Mouse (Mus musculus): ENCODE results near the gene Cntd1. TPM values are rescaled to one million over a fixed set of nuclear protein-coding genes. Genes with fewer than 3 reads are reported as not detected.

Cntd1 gene
- polyA plus RNA-seq, 1 experiment from 2014 or later, result 0.83 TPM

- Histone ChIP-seq H3K27me3 (replicated peaks; ENCODE audit: control insufficient read depth, insufficient read depth, low read length) (peaks cover 40% of the 10 kb centered on the region), H3K4me1 (ENCODE audit: control insufficient read depth, insufficient read depth, low read depth, low read length) (peaks cover 30% of the 10 kb centered on the region)
Observed at GRCm38 (mm10) chr11:101262272-101262967, 16.4 kb upstream of the Cntd1 start.

DNA sequence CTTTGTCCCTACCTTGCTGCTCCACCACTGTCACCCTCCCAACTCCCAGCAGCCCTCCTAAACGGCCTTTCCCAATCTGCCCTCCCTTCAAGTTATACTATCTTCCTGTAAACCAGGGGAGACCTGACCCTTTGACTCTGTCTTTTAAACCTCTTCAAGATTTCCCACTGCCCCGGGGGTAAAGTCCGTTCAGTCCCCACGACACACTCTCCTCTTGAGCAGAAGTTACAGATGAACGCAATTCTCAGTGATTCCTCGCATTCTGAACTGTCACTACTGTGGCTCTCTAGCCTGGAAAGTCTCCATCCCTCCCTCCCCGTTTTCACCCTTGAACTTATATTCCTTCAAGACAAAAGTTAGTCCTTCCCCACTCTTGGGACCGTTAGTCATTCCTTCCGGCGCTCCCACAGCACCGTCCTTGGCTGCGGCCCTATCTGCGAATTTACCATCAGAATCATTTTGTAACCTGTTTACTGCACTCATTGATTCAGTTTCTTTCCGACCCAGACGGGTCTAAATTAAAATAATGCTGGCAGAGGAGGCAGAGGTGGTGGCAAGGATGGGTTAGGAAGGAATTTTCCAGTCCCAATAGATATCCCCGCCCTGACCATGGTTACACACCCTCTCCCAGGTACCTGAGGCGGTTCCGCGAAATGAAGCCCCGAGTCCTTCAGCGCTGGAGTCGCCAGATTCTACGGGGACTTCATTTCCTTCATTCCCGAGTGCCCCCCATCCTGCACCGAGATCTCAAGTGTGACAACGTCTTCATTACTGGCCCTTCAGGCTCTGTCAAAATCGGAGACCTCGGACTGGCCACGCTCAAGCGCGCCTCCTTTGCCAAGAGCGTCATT lies 15.4 kb upstream of the Cntd1 start:
- H3K27me3 ChIP-seq (replicated peaks; ENCODE audit: control insufficient read depth, insufficient read depth, low read length), result peaks cover 40% of the 10 kb centered on the region
- H3K4me3 ChIP-seq (ENCODE audit: low read length), result no peak overlapping the region
- H3K36me3 ChIP-seq (ENCODE audit: control insufficient read depth, insufficient read depth, low read length), result peaks cover 4% of the 10 kb centered on the region; the same call in 1 of the 2 replicates
- peaks cover 30% of the 10 kb centered on the region for H3K4me1 ChIP-seq (ENCODE audit: control insufficient read depth, insufficient read depth, low read depth, low read length)
- 4% methylated on average over 32 of the region's 32 CpGs for WGBS
- H3K4me2 ChIP-seq (ENCODE audit: low read length), result no peak overlapping the region
- no peak overlapping the region for H3K9ac ChIP-seq (ENCODE audit: low read depth, low read length)
- ATAC-seq, result no peak
- no peaks in the 10 kb centered on the region for H3K9me3 ChIP-seq (ENCODE audit: control insufficient read depth, low read length)
- H3K27ac ChIP-seq (ENCODE audit: low read depth, low read length), result no peak overlapping the region

More at GRCm38 (mm10) chr11:101262272-101262967, 16.4 kb upstream of the Cntd1 start:
- no peak overlapping the region for H3K4me3 ChIP-seq (ENCODE audit: low read length)
- 3% methylated on average over 24 of the region's 24 CpGs for WGBS
- peak overlapping the region; percentile 20 for H3K4me2 ChIP-seq (ENCODE audit: low read length)
- H3K27ac ChIP-seq (ENCODE audit: low read depth, low read length), result no peak overlapping the region
- ATAC-seq, result no peak
- H3K36me3 ChIP-seq (ENCODE audit: control insufficient read depth, insufficient read depth, low read length), result peaks cover 4% of the 10 kb centered on the region; the same call in 1 of the 2 replicates
- H3K9ac ChIP-seq (ENCODE audit: low read depth, low read length), result no peak overlapping the region
- no peaks in the 10 kb centered on the region for H3K9me3 ChIP-seq (ENCODE audit: control insufficient read depth, low read length)

DNA sequence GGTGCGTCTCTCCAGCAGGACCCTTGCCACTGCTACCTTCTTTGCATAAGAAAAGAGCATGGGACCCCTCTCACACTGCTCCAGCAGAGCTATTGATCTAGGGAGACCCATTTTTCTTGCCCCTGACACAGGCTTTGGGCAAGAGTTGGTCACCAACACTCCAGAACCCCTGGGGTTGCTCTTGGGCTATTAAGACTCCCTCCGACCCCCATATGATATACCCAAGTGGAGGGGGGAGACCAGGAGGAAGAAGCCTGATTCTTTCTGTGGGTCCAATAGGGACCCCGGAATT lies 14.9 kb upstream of the Cntd1 start:
- Histone ChIP-seq H3K9ac (ENCODE audit: low read depth, low read length) (no peak overlapping the region), H3K4me3 (ENCODE audit: low read length) (no peak overlapping the region), H3K4me2 (ENCODE audit: low read length) (no peak overlapping the region), H3K9me3 (ENCODE audit: control insufficient read depth, low read length) (no peaks in the 10 kb centered on the region), H3K27me3 (replicated peaks; ENCODE audit: control insufficient read depth, insufficient read depth, low read length) (peaks cover 40% of the 10 kb centered on the region), H3K4me1 (ENCODE audit: control insufficient read depth, insufficient read depth, low read depth, low read length) (peaks cover 30% of the 10 kb centered on the region), H3K36me3 (ENCODE audit: control insufficient read depth, insufficient read depth, low read length) (peaks cover 3% of the 10 kb centered on the region; the same call in 1 of the 2 replicates), H3K27ac (ENCODE audit: low read depth, low read length) (no peak overlapping the region)
- ATAC-seq, result no peak
- WGBS, result 11% methylated on average over 3 of the region's 3 CpGs

- Histone ChIP-seq H3K27me3 (replicated peaks; ENCODE audit: control insufficient read depth, insufficient read depth, low read length) (peaks cover 34% of the 10 kb centered on the region), H3K4me3 (ENCODE audit: low read length) (peak overlapping the region; percentile 40), H3K4me1 (ENCODE audit: control insufficient read depth, insufficient read depth, low read depth, low read length) (peaks cover 22% of the 10 kb centered on the region), H3K9ac (ENCODE audit: low read depth, low read length) (peak overlapping the region; percentile 54), H3K27ac (ENCODE audit: low read depth, low read length) (no peak overlapping the region), H3K9me3 (ENCODE audit: control insufficient read depth, low read length) (no peaks in the 10 kb centered on the region), H3K4me2 (ENCODE audit: low read length) (peak overlapping the region; percentile 70), H3K36me3 (ENCODE audit: control insufficient read depth, insufficient read depth, low read length) (no peaks in the 10 kb centered on the region)
- no peak for ATAC-seq
- 2% methylated on average over 31 of the region's 31 CpGs for WGBS
Observed at GRCm38 (mm10) chr11:101264954-101265471, 13.8 kb upstream of the Cntd1 start.

GRCm38 (mm10) chr11:101265906-101266305 lies 12.9 kb upstream of the Cntd1 start:
- no peaks in the 10 kb centered on the region for H3K9me3 ChIP-seq (ENCODE audit: control insufficient read depth, low read length)
- H3K4me3 ChIP-seq (ENCODE audit: low read length), result no peak overlapping the region
- ATAC-seq, result no peak
- peaks cover 13% of the 10 kb centered on the region for H3K4me1 ChIP-seq (ENCODE audit: control insufficient read depth, insufficient read depth, low read depth, low read length)
- peak overlapping the region; percentile 70 for H3K4me2 ChIP-seq (ENCODE audit: low read length)
- 20% methylated on average over 6 of the region's 6 CpGs for whole genome bisulfite sequencing
- H3K9ac ChIP-seq (ENCODE audit: low read depth, low read length), result no peak overlapping the region
- H3K27me3 ChIP-seq (replicated peaks; ENCODE audit: control insufficient read depth, insufficient read depth, low read length), result peaks cover 34% of the 10 kb centered on the region
- H3K27ac ChIP-seq (ENCODE audit: low read depth, low read length), result no peak overlapping the region
- no peaks in the 10 kb centered on the region for H3K36me3 ChIP-seq (ENCODE audit: control insufficient read depth, insufficient read depth, low read length)

DNA sequence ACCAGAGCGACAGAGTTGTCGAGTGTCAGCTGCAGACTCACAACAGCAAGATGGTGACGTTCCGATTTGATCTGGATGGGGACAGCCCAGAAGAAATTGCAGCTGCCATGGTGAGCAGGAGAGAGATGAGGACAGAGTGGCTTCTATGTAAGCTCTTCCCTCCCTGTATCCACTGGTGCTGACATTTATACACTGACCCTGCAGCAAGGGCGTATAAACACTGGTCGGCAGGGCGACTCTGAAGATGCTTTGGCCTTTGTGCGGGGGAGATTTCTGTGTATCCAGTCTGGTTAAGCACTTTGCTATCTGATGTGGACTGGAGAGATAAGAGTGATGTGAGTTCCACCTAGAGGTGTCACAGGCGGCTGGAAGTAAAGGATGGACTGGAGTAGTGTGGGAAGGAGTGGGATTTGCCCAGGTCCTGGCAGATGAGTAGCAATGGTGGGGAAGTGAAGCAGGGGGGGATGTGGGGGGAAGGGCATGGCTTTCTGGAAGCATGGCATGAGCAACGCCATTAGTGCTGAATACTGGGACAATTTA lies 9.2 kb upstream of the Cntd1 start:
- no peak for ATAC-seq
- Histone ChIP-seq H3K27ac (ENCODE audit: low read depth, low read length) (no peak overlapping the region), H3K9me3 (ENCODE audit: control insufficient read depth, low read length) (no peaks in the 10 kb centered on the region), H3K4me2 (ENCODE audit: low read length) (no peak overlapping the region), H3K4me3 (ENCODE audit: low read length) (no peak overlapping the region), H3K9ac (ENCODE audit: low read depth, low read length) (no peak overlapping the region), H3K27me3 (replicated peaks; ENCODE audit: control insufficient read depth, insufficient read depth, low read length) (peaks cover 14% of the 10 kb centered on the region), H3K4me1 (ENCODE audit: control insufficient read depth, insufficient read depth, low read depth, low read length) (peaks cover 8% of the 10 kb centered on the region; the same call in 1 of the 2 replicates), H3K36me3 (ENCODE audit: control insufficient read depth, insufficient read depth, low read length) (no peaks in the 10 kb centered on the region)
- 37% methylated on average over 10 of the region's 10 CpGs for WGBS

- Histone ChIP-seq H3K4me1 (ENCODE audit: control insufficient read depth, insufficient read depth, low read depth, low read length) (peaks cover 11% of the 10 kb centered on the region), H3K27ac (ENCODE audit: low read depth, low read length) (no peak overlapping the region), H3K36me3 (ENCODE audit: control insufficient read depth, insufficient read depth, low read length) (no peaks in the 10 kb centered on the region), H3K9me3 (ENCODE audit: control insufficient read depth, low read length) (no peaks in the 10 kb centered on the region), H3K4me3 (ENCODE audit: low read length) (no peak overlapping the region), H3K4me2 (ENCODE audit: low read length) (no peak overlapping the region), H3K9ac (ENCODE audit: low read depth, low read length) (no peak overlapping the region), H3K27me3 (replicated peaks; ENCODE audit: control insufficient read depth, insufficient read depth, low read length) (no peaks in the 10 kb centered on the region; the same call in 1 of the 2 replicates)
- ATAC-seq, result no peak
- 78% methylated on average over 3 of the region's 3 CpGs for WGBS
Observed at GRCm38 (mm10) chr11:101272446-101272845, 6.4 kb upstream of the Cntd1 start.

DNA sequence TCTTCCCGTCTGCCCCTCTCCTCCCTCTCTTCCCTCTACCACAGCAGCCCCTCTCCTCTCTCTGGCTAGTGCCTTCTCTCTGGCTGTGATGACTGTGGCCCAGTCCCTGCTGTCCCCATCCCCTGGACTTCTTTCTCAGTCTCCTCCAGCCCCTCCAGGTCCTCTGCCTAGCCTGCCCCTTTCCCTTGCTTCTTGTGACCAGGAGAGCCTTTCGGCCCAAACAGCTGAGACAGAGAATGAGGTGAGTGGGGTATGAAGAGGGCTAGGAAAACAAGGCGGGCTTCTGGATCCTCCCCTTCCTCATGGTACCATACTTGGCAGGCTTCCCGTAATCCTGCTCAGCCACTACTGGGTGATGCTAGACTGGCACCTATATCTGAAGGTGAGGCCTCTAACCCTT lies 3.5 kb upstream of the Cntd1 start:
- no peak overlapping the region for H3K27ac ChIP-seq (ENCODE audit: low read depth, low read length)
- peaks cover 24% of the 10 kb centered on the region for H3K4me1 ChIP-seq (ENCODE audit: control insufficient read depth, insufficient read depth, low read depth, low read length)
- H3K36me3 ChIP-seq (ENCODE audit: control insufficient read depth, insufficient read depth, low read length), result no peaks in the 10 kb centered on the region
- WGBS, result 78% methylated on average over 4 of the region's 4 CpGs
- no peaks in the 10 kb centered on the region for H3K9me3 ChIP-seq (ENCODE audit: control insufficient read depth, low read length)
- no peak for ATAC-seq
- no peak overlapping the region for H3K4me3 ChIP-seq (ENCODE audit: low read length)
- no peaks in the 10 kb centered on the region for H3K27me3 ChIP-seq (replicated peaks; ENCODE audit: control insufficient read depth, insufficient read depth, low read length)
- H3K4me2 ChIP-seq (ENCODE audit: low read length), result no peak overlapping the region
- no peak overlapping the region for H3K9ac ChIP-seq (ENCODE audit: low read depth, low read length)
